Mouse (Mus musculus): ENCODE results near the gene Zmym3. TPM values are rescaled to one million over a fixed set of nuclear protein-coding genes. Genes with fewer than 3 reads are reported as not detected.

Gene Zmym3
- total RNA-seq (2022) = 10 to 100 TPM; 10.2 to 21.5 (median 16.2) TPM

GRCm38 (mm10) chrX:101420700-101421095 lies at the start of gene Zmym3:
TSS of gene Zmym3 (minus strand) at chrX:101420849.
- DNase-seq (ENCODE audit: low spot score) = no peak

GRCm38 (mm10) chrX:101451591-101451990 lies 30.9 kb upstream of the Zmym3 start:
- DNase-seq (ENCODE audit: low spot score) = no peak

GRCm38 (mm10) chrX:101451147-101451546 lies 30.5 kb upstream of the Zmym3 start:
- no peak for DNase-seq (ENCODE audit: low spot score)

- DNase-seq (ENCODE audit: low spot score) = peak; percentile 37
Measured at GRCm38 (mm10) chrX:101448886-101449475, 28.3 kb upstream of the Zmym3 start, which contains the start of gene Itgb1bp2. TSS of gene Itgb1bp2 (plus strand) at chrX:101449088.

GRCm38 (mm10) chrX:101429976-101430375 lies 9.3 kb upstream of the Zmym3 start:
- DNase-seq (ENCODE audit: low spot score) = peak; percentile 9

- peak; percentile 89 for DNase-seq (ENCODE audit: low spot score)
Measured at GRCm38 (mm10) chrX:101429142-101429949, 8.7 kb upstream of the Zmym3 start, which contains the start of gene Nono. TSS of gene Nono (plus strand) at chrX:101429318.

- no peak for DNase-seq (ENCODE audit: low spot score)
Measured at GRCm38 (mm10) chrX:101428785-101429141, 8.1 kb upstream of the Zmym3 start.

- DNase-seq (ENCODE audit: low spot score) = no peak
Measured at GRCm38 (mm10) chrX:101427774-101428173, 7.1 kb upstream of the Zmym3 start.

GRCm38 (mm10) chrX:101423462-101423861 lies 2.8 kb upstream of the Zmym3 start:
- no peak for DNase-seq (ENCODE audit: low spot score)

GRCm38 (mm10) chrX:101419725-101420699 lies 637 bp downstream of the Zmym3 start:
- peak; percentile 76 for DNase-seq (ENCODE audit: low spot score)

GRCm38 (mm10) chrX:101418946-101419724 lies 1.5 kb downstream of the Zmym3 start:
- DNase-seq (ENCODE audit: low spot score) = no peak

GRCm38 (mm10) chrX:101396459-101396858 lies 24.2 kb downstream of the Zmym3 start:
- DNase-seq (ENCODE audit: low spot score) = no peak

GRCm38 (mm10) chrX:101394341-101394740 lies 26.3 kb downstream of the Zmym3 start:
- DNase-seq (ENCODE audit: low spot score) = no peak

- DNase-seq (ENCODE audit: low spot score) = no peak
Measured at GRCm38 (mm10) chrX:101388866-101389537, 31.6 kb downstream of the Zmym3 start.

GRCm38 (mm10) chrX:101386222-101386621 lies 34.4 kb downstream of the Zmym3 start:
- DNase-seq (ENCODE audit: low spot score) = no peak

GRCm38 (mm10) chrX:101384439-101385137 lies 36.1 kb downstream of the Zmym3 start:
- no peak for DNase-seq (ENCODE audit: low spot score)

GRCm38 (mm10) chrX:101383455-101383854 lies 37.2 kb downstream of the Zmym3 start:
- no peak for DNase-seq (ENCODE audit: low spot score)

GRCm38 (mm10) chrX:101379744-101380143 lies 40.9 kb downstream of the Zmym3 start:
- DNase-seq (ENCODE audit: low spot score) = no peak

GRCm38 (mm10) chrX:101377076-101377475 lies 43.6 kb downstream of the Zmym3 start:
- no peak for DNase-seq (ENCODE audit: low spot score)

All from heart, adult 8-10 months (tissue).